Mouse (Mus musculus) small intestine, adult 2 months (tissue): ENCODE data around the gene Abhd14b.

Source experiments
- CTCF ChIP-seq: fragments of 200-500 bp; IDR thresholded peaks from 2 replicates; pipeline ENCODE4 v1.5.1; 2012; ENCODE audit warnings: low read depth, mild to moderate bottlenecking, control low read depth, inconsistent platforms, low read length, moderate library complexity, mixed read lengths; ENCODE audit not compliant: insufficient replicate concordance, insufficient read length; ENCODE audit errors: extremely low read depth
- POLR2A ChIP-seq: fragments of 200-500 bp; IDR thresholded peaks from 2 replicates; pipeline ENCODE4 v1.6.1; 2012; ENCODE audit warnings: low read depth, mild to moderate bottlenecking, control low read depth, inconsistent platforms, low read length, moderate library complexity

GRCm38 (mm10) chr9:106399808-106400207 lies 47.5 kb upstream of the Abhd14b start:
- TF ChIP-seq CTCF = no peak
- TF ChIP-seq POLR2A = no peak
